Mouse (Mus musculus) bone marrow macrophage, adult 2 months (primary cell): Measurements from ENCODE around the gene Tardbp. TPM values are rescaled to one million over a fixed set of nuclear protein-coding genes. Genes with fewer than 3 reads are reported as not detected.

Source experiments
- H3K27ac ChIP-seq: 2 replicates; pipeline ENCODE4 v1.5.1; 2012; ENCODE audit warnings: low read depth, low read length; ENCODE audit not compliant: insufficient read depth
- H3K4me1 ChIP-seq: 2 replicates; pipeline ENCODE4 v1.6.1; 2012; ENCODE audit warnings: low read length; ENCODE audit not compliant: control insufficient read depth, insufficient read depth
- H3K4me3 ChIP-seq: 2 replicates; pipeline ENCODE4 v1.5.1; 2012; ENCODE audit warnings: mild to moderate bottlenecking, low read length, moderate library complexity; ENCODE audit not compliant: insufficient read depth
- CTCF ChIP-seq: IDR thresholded peaks from 2 replicates; pipeline ENCODE4 v1.5.1; 2012; ENCODE audit warnings: low read depth, mild to moderate bottlenecking, low read length, moderate library complexity
- POLR2A ChIP-seq: IDR thresholded peaks from 2 replicates; pipeline ENCODE4 v1.6.1; 2012; ENCODE audit warnings: mild to moderate bottlenecking, low read depth, low read length, borderline replicate concordance
- polyA plus RNA-seq: library from polyadenylated mRNA; stranded (reverse); fragments of >200 nt; gene quantifications from 2 replicates; pipeline ENCODE4 v1.2.4, GENCODE M21; 2012; ENCODE audit not compliant: missing spikeins, insufficient read depth, insufficient read length

Gene Tardbp
- polyA plus RNA-seq, 1 experiment = 180 TPM

DNA sequence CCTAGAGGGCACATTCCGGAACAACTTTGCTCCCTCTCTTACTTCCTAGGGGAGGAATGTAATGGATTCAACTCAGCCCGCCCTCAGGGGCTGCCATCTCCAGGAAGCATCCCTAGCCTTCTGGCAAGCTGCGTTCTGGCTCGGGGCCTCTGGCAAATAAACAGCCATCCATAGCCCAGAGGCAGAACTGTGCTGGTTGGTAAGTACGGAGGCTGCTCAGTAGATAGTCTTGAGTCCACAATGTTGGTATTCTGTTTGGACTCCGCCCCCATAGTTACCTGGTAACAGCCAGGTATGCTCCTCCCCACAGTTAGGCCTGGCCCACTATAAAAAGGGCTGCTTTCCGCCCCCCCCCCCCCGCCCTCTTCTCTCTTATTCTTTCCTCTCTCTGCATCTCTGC lies 37.3 kb downstream of the Tardbp start:
- Histone ChIP-seq H3K4me1 (peaks cover 13% of the 10 kb centered on the region), H3K4me3 (no peak overlapping the region), H3K27ac (no peak overlapping the region)
- TF ChIP-seq CTCF (no peak), POLR2A (no peak)

DNA sequence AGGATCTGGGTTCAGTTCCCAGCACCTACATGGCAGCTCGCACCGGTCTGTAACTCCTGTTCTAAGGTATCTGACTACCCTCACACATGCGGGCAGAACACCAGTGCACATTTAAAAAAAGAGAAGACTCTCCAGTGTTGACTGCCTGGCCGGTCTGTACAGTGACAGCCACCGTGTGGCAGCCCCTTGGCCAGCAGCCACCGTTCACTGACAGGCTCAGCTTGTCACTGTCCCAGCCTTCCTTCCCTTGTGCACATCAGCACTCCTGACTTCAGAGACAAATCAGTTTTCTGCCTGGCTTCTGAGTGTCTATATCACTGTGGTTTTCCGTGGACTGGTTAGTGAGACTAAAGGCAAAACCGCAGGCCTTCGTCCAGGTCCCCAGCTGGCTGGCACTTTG lies 38.0 kb downstream of the Tardbp start:
- H3K4me1 ChIP-seq = peaks cover 13% of the 10 kb centered on the region
- no peak overlapping the region for H3K27ac ChIP-seq
- H3K4me3 ChIP-seq = no peak overlapping the region
- no peak for TF ChIP-seq CTCF
- no peak for TF ChIP-seq POLR2A

DNA sequence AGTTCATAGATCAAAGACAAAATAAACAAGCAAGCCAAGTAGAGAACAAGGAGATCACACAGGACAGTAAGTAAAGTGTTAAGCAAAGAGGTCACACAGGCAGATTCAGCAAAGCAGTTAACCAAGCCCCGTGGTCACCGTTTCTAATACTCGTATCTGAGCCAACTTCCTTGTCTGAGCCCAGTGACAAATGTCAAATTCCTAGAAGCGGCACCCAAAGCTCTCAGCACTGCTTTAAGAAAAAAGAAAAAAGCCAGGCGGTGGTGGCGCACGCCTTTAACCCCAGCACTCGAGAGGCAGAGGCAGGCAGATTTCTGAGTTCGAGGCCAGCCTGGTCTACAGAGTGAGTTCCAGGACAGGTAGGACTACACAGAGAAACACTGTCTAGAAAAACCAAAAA lies 40.2 kb downstream of the Tardbp start:
- peaks cover 11% of the 10 kb centered on the region for H3K4me1 ChIP-seq
- H3K27ac ChIP-seq = no peak overlapping the region
- TF ChIP-seq POLR2A (no peak), CTCF (no peak)
- no peak overlapping the region for H3K4me3 ChIP-seq

DNA sequence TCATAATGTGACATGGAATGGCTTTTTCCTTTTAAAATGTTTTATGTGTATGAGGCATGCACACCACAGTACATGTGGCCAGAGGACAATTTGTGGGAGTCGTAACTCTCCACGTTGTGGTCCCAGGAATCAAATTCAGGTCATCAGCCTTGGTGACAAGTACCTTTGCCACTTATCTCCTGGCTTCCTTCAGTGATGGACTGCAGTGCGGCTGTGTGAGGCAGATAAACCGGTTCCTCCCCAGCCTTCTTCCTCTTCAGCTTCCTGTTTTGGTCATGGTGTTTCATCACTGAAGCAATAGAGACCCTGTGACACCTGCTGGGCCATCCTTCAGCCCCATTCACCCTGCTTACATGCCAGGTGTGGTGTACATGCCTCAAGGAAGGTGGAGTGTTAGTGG lies 43.6 kb downstream of the Tardbp start:
- TF ChIP-seq POLR2A (no peak), CTCF (no peak)
- H3K27ac ChIP-seq = no peak overlapping the region
- peaks cover 8% of the 10 kb centered on the region for H3K4me1 ChIP-seq

DNA sequence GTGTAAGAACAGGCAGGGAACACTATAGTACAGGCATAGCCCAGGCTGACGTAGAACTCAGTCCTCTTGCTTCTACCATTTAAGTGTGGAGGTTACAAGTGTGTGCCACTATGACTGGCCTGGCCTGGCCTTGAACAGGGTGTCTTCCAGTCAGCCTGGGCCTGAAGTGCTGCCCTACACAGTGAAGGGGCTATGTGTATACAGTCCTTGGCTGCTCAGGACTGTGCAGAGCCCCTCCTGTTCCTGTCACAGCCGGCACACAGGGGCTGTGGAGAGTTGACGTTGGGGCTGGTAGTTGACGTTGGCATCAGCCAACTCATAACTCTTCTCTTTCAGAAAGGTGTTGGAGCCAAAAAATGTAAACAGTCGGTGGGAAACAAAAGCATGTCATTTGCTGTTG lies 45.4 kb downstream of the Tardbp start:
- H3K4me3 ChIP-seq = no peak overlapping the region
- H3K4me1 ChIP-seq = peaks cover 5% of the 10 kb centered on the region
- H3K27ac ChIP-seq = no peak overlapping the region
- no peak for TF ChIP-seq POLR2A
- no peak for TF ChIP-seq CTCF

More for the DNA sequence above, 43.6 kb downstream of the Tardbp start:
- no peak overlapping the region for H3K4me3 ChIP-seq

DNA sequence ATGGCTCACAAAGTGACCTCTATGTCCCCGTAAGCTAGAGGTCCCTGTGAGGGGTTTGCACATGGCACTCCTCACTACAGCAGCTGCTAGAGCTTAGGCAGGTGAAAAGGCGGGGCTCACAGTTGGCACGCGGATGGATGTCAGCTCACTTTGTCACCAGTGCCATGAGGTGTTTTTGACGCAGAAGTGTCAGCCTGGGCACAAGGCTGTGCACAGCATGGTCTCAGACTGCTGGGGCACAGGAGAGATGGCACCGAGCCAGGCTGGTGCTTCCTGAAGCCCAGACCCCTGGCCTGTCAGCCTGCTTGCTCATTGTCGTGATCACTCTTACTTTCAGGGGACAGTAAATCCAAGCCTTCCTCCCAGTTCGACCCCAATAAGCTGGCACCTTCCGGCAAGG lies 46.1 kb downstream of the Tardbp start:
- Histone ChIP-seq H3K4me3 (no peak overlapping the region), H3K4me1 (peaks cover 5% of the 10 kb centered on the region), H3K27ac (no peak overlapping the region)
- TF ChIP-seq CTCF (no peak), POLR2A (no peak)

DNA sequence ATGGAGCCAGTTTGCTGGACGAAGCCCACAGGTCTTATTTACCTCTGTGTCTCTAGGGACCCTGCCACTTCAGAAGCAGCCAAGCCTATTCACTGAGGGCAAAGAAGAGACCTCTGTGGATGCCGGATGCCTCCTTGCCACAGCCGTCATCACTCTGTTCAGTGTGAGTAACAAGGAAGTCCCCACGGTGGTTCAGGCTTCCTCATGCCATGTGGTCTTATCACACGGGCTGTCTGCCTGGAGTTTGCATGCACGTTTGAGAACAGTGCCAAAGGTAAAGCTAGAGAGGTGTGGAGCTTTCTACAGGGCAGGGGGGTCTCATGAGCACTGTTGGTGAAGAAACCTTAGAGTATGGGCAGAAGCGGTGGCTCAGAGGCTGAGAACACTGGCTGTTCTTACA lies 53.6 kb downstream of the Tardbp start:
- H3K4me1 ChIP-seq = no peaks in the 10 kb centered on the region
- TF ChIP-seq POLR2A (no peak), CTCF (no peak)
- no peak overlapping the region for H3K27ac ChIP-seq
- no peak overlapping the region for H3K4me3 ChIP-seq

DNA sequence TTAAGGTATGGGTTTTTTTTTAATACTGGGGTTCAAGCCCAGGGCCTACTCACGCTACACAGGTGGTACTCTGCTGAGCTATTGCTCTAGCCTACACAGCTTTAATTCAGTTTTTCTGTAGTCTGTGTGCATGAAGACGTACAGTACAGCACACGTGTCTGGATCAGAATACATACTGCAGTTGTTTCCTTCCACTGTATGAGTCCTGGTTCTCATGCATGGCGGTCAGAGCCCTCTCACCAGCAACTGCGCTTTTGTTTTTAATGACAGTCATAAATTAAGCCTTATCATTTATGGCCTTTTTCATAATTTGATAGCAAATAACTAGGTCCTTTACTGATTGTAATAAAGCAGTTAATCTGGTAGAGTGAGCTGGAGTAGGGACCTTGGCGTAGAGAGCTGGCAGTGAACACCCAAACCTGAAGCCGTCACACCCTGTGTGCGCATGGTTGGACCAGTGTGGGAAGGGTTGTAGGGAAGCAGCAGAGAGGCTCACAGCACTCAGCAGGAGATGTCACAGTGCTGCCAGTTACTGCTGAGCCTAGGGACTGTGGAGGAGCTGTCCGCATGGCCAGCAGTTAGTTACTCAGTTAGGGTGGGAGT lies 56.0 kb downstream of the Tardbp start:
- Histone ChIP-seq H3K4me3 (no peak overlapping the region), H3K27ac (no peak overlapping the region), H3K4me1 (no peaks in the 10 kb centered on the region)
- TF ChIP-seq POLR2A (no peak), CTCF (no peak)

DNA sequence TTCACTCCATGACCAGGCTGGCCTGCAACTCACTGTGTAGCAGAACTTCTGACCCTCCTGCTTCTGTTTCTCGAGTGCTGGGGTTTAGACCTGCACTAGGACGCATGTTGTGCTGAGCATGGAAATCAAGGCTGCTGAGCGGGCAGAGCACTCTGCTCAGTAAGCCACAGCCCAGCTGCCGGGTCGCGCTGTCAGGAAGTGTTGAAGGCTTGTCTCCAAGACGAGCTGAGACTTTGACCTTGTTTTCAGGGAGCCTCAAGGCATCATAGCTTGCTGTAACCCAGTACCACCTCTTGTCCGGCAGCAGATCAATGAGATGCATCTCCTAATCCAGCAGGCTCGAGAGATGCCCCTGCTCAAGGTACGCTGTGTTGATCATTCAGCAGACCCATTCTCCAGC lies 56.7 kb downstream of the Tardbp start:
- no peak overlapping the region for H3K4me3 ChIP-seq
- no peak for TF ChIP-seq POLR2A
- TF ChIP-seq CTCF = no peak
- no peak overlapping the region for H3K27ac ChIP-seq
- no peaks in the 10 kb centered on the region for H3K4me1 ChIP-seq

DNA sequence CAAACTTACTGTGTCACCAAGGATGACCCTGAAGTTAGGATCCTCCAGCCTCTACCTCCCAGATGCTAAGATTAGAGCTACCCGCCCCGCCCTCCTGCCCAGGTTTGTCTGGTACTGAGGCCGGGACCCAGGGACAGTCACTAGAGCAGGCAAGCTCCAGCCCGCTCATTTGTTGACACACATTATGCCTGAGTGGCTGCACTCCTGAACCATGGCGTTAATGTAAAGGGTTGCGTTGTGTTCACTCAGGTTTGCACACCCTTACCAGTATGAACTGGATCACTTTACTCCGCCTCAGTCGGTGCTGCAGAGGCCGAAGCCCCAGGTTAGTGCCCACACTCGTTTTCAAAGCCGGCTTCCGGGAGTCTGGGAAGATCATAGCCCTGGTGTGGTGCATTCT lies 63.2 kb downstream of the Tardbp start:
- TF ChIP-seq POLR2A = no peak
- TF ChIP-seq CTCF = no peak
- Histone ChIP-seq H3K4me1 (peaks cover 5% of the 10 kb centered on the region; the same call in 1 of the 2 replicates), H3K4me3 (no peak overlapping the region), H3K27ac (no peak overlapping the region)

DNA sequence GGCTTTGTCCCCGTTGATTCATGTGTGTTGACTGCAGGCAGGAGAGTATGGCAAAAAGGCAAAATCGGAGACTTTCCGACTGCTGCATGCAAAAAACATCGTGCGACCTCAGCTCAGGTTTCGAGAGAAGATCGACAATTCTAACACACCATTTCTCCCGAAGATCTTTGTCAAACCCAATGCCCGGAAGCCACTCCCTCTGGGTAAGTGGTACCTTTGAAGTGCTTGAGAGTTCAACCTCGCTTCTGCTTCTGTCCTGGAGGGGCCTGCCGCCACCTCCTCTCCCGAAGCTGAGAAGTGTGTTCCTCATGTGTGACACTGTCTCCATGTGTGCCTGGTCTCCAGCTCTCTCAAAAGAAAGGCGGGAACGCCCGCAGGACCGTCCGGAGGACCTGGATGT lies 64.1 kb downstream of the Tardbp start:
- H3K4me3 ChIP-seq = no peak overlapping the region
- H3K4me1 ChIP-seq = peaks cover 7% of the 10 kb centered on the region; the same call in 1 of the 2 replicates
- TF ChIP-seq POLR2A = no peak
- no peak overlapping the region for H3K27ac ChIP-seq

Other genes starting within 250 kb of the Tardbp start
- 5.1 and 6.9 TPM in 2 replicates for gene Ubiad1, start 182.2 kb downstream of the Tardbp start, polyA plus RNA-seq
- gene Mtor, start 178.4 kb downstream of the Tardbp start, polyA plus RNA-seq = 10.0 and 14.1 TPM in 2 replicates
- 0.68 TPM in 1 of 2 replicates, not detected in the other for gene Angptl7, start 126.6 kb downstream of the Tardbp start, polyA plus RNA-seq
- 35.1 and 36.9 TPM in 2 replicates for gene Exosc10, start 68.6 kb downstream of the Tardbp start, polyA plus RNA-seq
- 7.3 and 9.3 TPM in 2 replicates for gene Srm, start 35.5 kb downstream of the Tardbp start, polyA plus RNA-seq
- not detected in 2 replicates for gene Masp2, start 24.5 kb downstream of the Tardbp start, polyA plus RNA-seq
- gene Gm572, start 16.3 kb upstream of the Tardbp start, polyA plus RNA-seq = not detected in 2 replicates
- gene Casz1, start 177.4 kb upstream of the Tardbp start, polyA plus RNA-seq = 1.0 and 1.3 TPM in 2 replicates